Mouse (Mus musculus) thymus, adult 2 months (tissue): ENCODE measurements around the gene Pak2.

ENCODE experiments used
- CTCF ChIP-seq: fragments of 200-500 bp; IDR thresholded peaks from 2 replicates; pipeline ENCODE4 v1.5.1; 2012; ENCODE audit warnings: mild to moderate bottlenecking, control low read depth, low read length, moderate library complexity, borderline replicate concordance; ENCODE audit not compliant: control insufficient read depth, poor library complexity, insufficient read depth; ENCODE audit errors: extremely low read depth
- POLR2A ChIP-seq: fragments of 200-500 bp; IDR thresholded peaks from 2 replicates; pipeline ENCODE4 v1.6.1; 2012; ENCODE audit warnings: mild to moderate bottlenecking, low read length, control low read depth, moderate library complexity; ENCODE audit not compliant: control insufficient read depth, poor library complexity, insufficient read depth; ENCODE audit errors: extremely low read depth

GRCm38 (mm10) chr16:32004731-32005130 is 74.4 kb downstream of the Pak2 start:
- no peak for TF ChIP-seq CTCF
- TF ChIP-seq POLR2A: no peak
